Mouse (Mus musculus): ENCODE measurements around the gene Acbd7.

Acbd7 gene

GRCm38 (mm10) chr2:3335611-3336301, at the start of gene Acbd7:
Gene Acbd7, plus strand, starts transcription at chr2:3336168.
- peak; percentile 65 for DNase-seq

- DNase-seq, result no peak
Measured at GRCm38 (mm10) chr2:3286243-3286642, 49.7 kb upstream of the Acbd7 start.

- DNase-seq, result no peak
Measured at GRCm38 (mm10) chr2:3289581-3289980, 46.4 kb upstream of the Acbd7 start.

GRCm38 (mm10) chr2:3292170-3292569, 43.8 kb upstream of the Acbd7 start:
- DNase-seq, result no peak

GRCm38 (mm10) chr2:3295826-3296225, 40.1 kb upstream of the Acbd7 start:
- DNase-seq, result no peak

GRCm38 (mm10) chr2:3305426-3306025, 30.4 kb upstream of the Acbd7 start:
- DNase-seq, result no peak

- DNase-seq, result no peak
Measured at GRCm38 (mm10) chr2:3323132-3323531, 12.8 kb upstream of the Acbd7 start.

DNA sequence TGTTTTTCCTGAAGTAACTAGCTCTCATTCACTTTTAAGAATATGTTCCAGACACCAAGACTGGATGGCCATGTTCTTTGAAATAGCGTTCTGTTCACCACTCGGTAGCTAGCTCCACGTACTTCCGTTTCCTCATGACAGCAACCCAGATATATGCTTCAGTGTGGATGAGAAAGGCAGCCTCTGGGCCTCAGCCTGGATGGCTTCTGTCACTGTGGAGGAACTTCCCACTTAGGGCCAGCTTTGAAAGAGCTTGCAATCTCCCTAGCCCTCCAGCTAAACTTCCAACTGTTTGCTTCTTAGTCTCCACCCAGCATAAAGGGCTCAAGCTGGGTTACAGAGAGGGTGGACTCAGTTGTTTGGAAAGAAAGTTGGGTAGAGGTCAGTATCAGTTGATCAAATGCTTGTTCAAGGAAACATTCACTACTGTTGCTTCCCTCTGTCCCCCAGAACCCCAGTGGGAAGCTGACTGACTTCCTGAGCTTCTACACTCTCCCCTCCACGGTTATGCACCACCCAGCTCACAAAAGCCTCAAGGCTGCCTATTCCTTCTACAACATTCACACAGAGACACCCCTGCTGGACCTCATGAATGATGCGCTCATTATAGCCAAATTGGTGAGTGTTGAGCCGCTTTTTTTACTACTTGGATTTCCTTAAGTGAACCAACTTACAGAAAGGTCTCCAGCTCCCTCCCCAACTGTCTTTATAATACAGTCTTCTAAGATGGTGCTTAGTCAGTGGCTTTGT, 11.4 kb upstream of the Acbd7 start:
- no peak for DNase-seq

GRCm38 (mm10) chr2:3326547-3326946, 9.4 kb upstream of the Acbd7 start:
- no peak for DNase-seq

DNA sequence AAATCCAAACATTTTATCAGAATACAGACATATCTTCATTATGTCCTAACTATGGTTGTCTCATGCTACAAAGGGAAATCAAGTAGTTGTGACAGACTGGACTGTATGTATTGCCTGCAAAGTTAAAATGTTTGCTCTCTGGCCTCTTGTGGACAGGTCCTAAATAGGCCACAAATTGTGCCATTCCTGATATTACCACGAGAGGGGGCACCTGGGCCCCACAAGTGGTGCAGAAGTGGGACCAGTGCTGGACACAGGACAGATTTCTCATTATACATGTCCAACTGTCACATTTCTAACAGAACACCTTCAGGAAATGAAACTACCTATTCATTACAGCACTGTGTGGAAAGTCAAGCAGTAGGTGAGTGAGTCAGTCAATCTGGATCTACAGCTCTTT, 8.6 kb upstream of the Acbd7 start:
- DNase-seq, result no peak

DNA sequence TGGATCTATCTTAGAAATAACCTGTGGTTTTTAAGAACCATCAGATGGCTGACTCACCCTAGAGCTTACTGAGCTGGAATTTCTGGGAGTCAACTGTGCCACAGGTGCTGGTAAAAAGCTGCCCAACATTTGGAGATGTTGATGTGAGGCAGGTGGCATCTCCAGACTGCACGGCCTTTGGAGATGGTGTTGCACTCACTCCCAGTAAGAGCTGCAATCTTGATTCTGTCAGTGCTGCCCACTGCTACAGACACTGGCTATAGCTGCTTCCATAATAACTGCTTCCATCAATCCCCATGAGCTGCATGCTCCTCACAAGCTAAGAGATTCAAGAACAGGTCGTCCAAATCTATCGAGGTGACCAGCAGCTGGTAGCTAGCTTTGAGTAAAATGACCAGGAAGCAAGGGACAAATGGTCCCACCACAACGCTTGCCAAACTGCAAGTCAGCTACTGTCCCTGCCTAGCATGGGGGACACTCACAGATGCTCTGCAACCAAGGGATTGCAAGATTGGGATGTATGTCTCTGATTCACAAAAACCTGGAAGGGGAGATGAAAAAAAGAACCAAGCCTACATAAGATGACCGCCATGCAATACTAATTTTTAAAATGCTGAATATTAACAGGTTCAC, 4.8 kb upstream of the Acbd7 start:
- no peak for DNase-seq

DNA sequence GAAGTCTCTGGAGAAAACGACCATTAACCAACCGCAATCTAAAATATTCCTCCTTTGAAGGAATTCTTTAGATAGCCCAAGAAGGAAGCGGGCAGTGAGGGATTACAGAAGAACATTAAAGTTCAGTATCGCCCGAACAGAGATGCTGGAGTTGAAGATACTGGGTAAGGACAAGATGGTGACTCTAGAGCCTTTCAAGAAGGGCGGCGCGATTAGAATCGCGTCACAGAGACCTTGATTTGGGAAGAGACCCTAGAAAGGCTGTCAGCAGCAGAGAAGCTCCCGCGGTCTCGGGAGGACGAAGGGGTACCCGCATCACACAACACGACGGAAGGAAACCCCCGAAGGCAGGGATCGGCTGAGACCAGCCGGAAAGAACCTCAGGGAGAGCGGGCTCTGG, 3.9 kb upstream of the Acbd7 start:
- no peak for DNase-seq

DNA sequence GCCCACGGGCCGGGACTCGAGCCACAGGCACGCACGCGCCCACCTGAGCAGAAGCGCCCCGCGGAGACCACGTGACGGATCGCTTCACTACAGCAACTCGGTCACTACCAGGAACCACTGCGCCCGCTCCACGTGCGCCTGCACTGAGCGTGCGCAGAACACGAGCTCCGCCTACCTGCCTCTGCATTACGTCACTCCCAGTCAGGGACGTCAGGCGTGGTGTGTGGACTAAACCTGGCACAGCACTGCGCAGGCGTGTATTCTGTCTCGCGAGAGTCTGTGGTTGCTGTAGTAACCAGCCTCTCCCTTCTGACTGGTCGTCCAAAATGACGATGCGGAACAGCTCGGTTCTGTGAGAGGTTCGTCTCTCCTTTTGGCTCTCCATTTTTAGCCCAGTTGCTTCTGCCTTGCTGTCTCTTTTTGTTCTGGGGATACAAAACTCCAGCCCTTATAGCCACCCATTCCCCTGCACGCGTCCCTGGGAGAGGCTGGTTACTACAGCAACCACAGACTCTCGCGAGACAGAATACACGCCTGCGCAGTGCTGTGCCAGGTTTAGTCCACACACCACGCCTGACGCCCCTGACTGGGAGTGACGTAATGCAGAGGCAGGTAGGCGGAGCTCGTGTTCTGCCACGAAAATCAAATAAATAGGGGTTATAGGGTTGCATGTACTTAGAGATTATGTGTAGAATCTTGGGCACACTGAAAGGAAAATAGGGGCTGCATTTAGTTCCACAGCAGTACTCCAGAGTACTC, 3.3 kb upstream of the Acbd7 start, which contains the start of gene Rpp38:
Rpp38 (minus strand) TSS at position 160 of the 759 bp plus-strand sequence.
- peak; percentile 98 for DNase-seq

- DNase-seq, result no peak
Measured at GRCm38 (mm10) chr2:3333761-3334160, 2.2 kb upstream of the Acbd7 start.

- DNase-seq, result no peak
Measured at GRCm38 (mm10) chr2:3348422-3348821, 12.5 kb downstream of the Acbd7 start.

- DNase-seq, result no peak
Measured at GRCm38 (mm10) chr2:3348919-3349318, 13.0 kb downstream of the Acbd7 start.

- DNase-seq, result no peak
Measured at GRCm38 (mm10) chr2:3353160-3353559, 17.2 kb downstream of the Acbd7 start.

GRCm38 (mm10) chr2:3355793-3356192, 19.8 kb downstream of the Acbd7 start:
- DNase-seq, result no peak

GRCm38 (mm10) chr2:3356311-3356710, 20.3 kb downstream of the Acbd7 start:
- DNase-seq, result no peak

GRCm38 (mm10) chr2:3357887-3358286, 21.9 kb downstream of the Acbd7 start:
- no peak for DNase-seq

DNA sequence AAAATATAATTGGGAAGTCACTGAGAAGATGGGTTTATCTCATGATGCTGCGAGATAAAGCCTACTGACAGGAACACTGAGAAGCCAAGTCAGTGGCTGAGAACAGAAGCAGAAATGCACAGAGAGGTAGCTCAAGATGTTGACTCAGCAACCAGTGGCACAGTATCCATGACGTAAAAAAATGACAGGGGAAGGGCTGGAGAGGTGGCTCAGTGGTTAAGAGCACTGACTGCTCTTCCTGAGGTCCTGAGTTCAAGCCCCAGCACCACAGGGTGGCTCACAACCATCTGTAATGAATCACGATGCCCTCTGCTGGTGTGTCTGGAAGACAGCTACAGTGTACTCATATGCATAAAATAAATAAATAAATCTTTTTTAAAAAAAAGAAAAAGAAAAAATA, 25.1 kb downstream of the Acbd7 start:
- DNase-seq, result no peak

DNA sequence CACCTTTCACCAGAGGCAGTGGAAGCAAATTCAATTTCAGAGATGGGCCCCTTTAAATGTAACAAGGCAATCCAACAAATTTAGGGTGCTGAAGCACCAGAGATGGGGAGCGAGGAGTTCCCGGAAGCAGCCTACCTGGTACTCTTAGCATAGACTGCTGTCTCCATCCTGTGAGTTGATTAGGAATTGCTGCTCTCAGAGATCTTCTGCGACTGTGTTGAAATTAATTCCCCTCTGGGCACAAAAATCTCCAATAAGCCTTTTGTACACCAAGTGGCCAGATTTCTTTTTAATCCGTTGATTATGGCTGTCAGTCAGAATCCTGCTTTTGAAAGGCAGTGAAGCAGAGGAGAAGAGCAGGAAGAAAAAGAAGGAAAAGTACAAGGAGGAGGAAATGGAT, 29.2 kb downstream of the Acbd7 start:
- no peak for DNase-seq
